Mouse (Mus musculus) left cerebral cortex, adult 8-10 months (tissue): ENCODE measurements around the gene Ang2. TPM values are rescaled to one million over a fixed set of nuclear protein-coding genes. Genes with fewer than 3 reads are reported as not detected.

Experiments
- DNase-seq, 2 experiments: peaks; one replicate each; pipeline ENCODE4 v3.0.0; 2022; ENCODE audit warnings: low spot score in 2 of 2
- total RNA-seq, 4 experiments: library from RNA; stranded (reverse); gene quantifications; 2 replicates each; pipeline ENCODE4 v1.2.4; 2022

Ang2 gene
- total RNA-seq, 4 experiments from 2014 or later = 1.3 TPM; not detected in 3

- DNase-seq = no peak
Measured at GRCm38 (mm10) chr14:51152249-51152870, 46.6 kb downstream of the Ang2 start.

DNA sequence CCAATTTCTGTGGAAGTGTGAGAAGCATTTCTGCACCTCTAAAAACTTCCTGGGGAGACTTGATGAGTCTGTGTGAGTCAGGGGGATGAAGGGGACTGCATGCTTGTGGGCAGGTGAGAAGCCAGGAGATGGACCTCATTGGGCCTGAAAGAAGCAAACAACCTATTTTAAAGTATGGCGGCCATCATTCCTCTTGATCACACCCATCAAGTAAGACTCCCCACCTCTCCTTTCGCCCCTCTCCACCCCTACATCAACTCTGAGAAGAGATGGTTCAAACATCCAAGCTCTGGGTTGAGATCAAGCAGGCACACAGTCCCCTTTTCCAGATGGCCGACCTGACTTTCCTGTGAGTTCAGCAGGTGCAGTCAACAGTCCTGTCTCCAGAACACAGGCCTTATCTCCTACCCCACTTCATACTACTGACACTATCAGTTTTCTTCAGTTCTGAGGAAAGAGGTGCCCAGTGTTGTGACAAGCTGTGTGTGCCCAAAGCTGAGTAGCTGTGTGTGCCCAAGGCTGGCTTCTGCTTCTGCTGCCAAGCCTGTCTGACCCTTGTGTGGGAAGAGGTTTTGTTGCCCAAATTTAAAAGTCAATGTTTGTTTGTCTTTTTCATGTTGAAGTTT is 48.6 kb downstream of the Ang2 start:
- DNase-seq = no peak

DNA sequence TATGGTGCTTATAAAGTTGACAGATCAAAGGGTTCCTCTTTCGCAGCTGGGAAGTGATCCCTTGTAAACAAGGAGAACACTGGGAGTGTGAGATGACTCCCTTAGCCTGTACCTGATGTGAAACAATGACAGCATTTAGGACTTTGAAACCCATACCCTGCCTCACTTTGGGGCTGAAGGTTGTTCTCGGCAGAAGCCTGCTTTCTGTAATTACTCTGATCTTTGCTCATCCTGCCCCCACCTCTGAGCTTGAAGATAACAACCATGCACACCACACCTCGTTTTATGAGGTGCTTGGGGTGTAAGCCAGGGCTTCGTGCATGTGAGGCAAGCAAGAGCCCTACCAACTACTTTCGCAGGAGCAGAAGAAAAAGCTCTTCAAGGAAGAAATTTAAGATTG is 49.8 kb downstream of the Ang2 start:
- DNase-seq = no peak

DNA sequence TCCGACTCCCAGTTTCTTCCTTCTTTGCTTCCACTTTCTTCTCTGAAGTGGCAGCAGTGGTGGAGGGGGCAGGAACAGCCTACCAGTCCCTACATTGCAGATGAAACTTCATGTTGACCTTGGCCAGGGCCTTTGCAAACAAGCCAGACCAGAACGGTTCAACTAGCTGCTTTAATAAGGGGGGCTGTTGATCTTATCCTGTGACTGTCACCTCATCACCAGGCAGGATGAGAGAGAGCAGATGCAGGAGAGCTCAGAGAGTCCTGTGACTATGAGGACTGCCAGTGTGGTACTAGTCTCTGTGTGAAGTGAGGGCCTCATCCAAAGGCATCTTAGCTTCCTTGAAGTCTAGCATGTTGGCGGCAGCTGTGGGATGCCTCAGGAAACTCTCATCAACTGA is 50.9 kb downstream of the Ang2 start:
- DNase-seq = no peak

DNA sequence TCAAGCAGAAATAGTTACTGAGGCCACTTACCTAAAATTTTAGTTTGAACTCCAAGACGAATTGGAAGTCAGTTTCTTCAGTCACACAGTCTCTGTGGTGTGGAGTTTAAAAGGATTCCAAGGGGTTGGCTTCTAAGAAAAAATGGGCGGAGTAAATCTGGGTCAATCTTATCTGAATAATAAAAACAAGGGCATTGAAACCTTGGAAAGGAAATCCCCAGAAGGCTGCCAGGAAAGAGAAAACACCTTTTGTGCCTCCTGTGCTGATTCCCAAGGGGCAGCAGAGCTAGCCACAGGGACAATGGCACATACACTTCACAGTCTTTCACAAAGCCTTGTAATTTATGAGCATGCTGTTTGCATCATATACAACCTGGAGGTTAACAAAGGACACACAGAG is 52.3 kb downstream of the Ang2 start, which contains the start of gene Rnase1:
Gene Rnase1, minus strand, starts transcription at position 101 of the 400 bp plus-strand sequence.
- DNase-seq = no peak

DNA sequence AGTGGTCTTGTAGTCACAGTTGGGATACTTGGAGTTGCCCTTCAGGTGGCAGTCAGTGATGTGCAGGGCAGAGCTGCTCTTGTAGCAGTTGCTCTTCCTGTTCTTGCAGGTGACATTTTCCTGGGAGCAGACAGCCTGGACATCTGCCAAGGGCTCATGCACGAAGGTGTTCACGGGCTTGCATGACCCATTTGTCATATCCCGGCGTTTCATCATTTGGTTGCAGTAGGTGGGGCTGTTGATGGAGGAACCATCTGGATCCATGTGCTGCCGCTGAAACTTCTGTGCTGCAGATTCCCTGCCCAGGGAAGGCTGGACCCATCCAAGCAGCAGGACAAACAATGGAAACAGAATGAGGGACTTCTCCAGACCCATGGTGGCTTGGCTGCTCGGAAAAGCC is 53.4 kb downstream of the Ang2 start:
- DNase-seq = no peak

Other genes starting within 250 kb of the Ang2 start
- 1 to 10 TPM; 1.2 to 2.0 (median 1.4) TPM for gene Pnp2, start 243.2 kb downstream of the Ang2 start, total RNA-seq
- gene Rnase10, start 191.4 kb downstream of the Ang2 start, total RNA-seq = under 1 TPM in 1 of 4 experiments, not detected in 3; 0.23 TPM
- gene Rnase9, start 157.3 kb downstream of the Ang2 start, total RNA-seq = not detected
- gene Rnase11, start 149.0 kb downstream of the Ang2 start, total RNA-seq = not detected
- gene Rnase12, start 141.5 kb downstream of the Ang2 start, total RNA-seq = not detected
- not detected for gene Olfr750, start 124.7 kb downstream of the Ang2 start, total RNA-seq
- gene Rnase4, start 108.1 kb downstream of the Ang2 start, total RNA-seq = 10 to 100 TPM; 15.6 to 31.6 (median 22.1) TPM
- 1 to 10 TPM; 4.6 to 9.5 (median 5.3) TPM for gene Ang, start 108.0 kb downstream of the Ang2 start, total RNA-seq
- not detected for gene Eddm3b, start 84.7 kb downstream of the Ang2 start, total RNA-seq
- gene Rnase6, start 75.2 kb downstream of the Ang2 start, total RNA-seq = under 1 TPM in 2 of 4 experiments, not detected in 2; 0.24 to 0.32 TPM
- gene Rnase1, start 52.4 kb downstream of the Ang2 start, total RNA-seq = 1 to 10 TPM in 1 of 4 experiments, under 1 TPM in 3; 0.67 to 2.4 (median 0.85) TPM
- not detected for gene Rnase2b, start 36.9 kb downstream of the Ang2 start, total RNA-seq
- not detected for gene Ear14, start 4.2 kb upstream of the Ang2 start, total RNA-seq
- not detected for gene Rnase2a, start 57.0 kb upstream of the Ang2 start, total RNA-seq
- gene Gm7247, start 162.6 kb upstream of the Ang2 start, total RNA-seq = not detected
- not detected for gene Vmn2r88, start 211.7 kb upstream of the Ang2 start, total RNA-seq